Mouse (Mus musculus) thymus, postnatal 10 days (tissue): Measurements from ENCODE around the gene Fpr-rs6.

Source experiments
- DNase-seq, 2 experiments: peaks; one replicate each; pipeline ENCODE4 v3.0.0; 2021; ENCODE audit warnings: low spot score in 2 of 2

The Fpr-rs6 gene

DNA sequence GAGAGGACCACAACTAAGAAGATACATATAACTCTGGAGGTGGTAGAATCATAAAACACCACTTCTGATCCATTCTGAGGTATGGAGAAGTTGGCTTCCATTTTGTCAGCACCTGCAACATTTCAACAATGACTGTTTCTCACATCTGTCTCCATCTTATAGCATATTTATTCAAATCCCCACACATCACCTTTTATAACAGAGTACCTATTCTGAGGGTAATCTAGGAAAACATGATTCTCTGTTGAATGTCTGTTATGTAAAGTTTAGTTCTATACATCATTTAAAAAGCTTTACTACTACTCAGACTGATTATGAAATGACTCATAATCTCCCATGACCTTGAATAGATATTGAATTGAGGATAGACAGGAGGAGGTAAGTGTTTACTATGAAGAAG, at the start of gene Fpr-rs6:
Gene Fpr-rs6 (minus strand): TSS at position 101 of the 400 bp plus-strand sequence.
- no peak for DNase-seq
